Mouse (Mus musculus) kidney, adult 8-10 months (tissue): ENCODE results near the gene Zbed5.
"Not testable (repeated sequence)": the region's sequence is repeated elsewhere in the genome, so short reads cannot be mapped to it uniquely, and the experiment has no call there.

Experiments used
- DNase-seq, 2 experiments: peaks; one replicate each; pipeline ENCODE4 v3.0.0; 2022

Gene Zbed5

DNA sequence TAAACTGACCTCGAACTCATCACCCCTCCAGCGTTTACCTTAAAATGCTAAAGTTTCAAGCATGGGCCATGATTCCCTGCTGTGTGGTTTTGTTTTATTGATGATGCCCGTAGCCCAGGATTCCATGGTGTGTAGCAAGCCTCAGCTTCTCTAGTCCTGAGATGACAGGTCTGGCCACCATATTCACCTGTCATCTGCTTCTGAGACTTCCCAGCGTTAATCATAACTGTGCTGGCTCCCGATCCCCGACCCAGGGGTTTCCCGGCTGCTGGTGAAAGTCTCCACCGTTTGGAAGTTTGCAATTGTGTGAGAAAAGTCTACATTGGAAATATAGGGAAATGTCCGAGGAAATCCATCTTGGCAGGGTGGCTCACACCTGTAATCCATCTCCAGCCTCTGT lies 13.6 kb downstream of the Zbed5 start:
- DNase-seq: no peak

DNA sequence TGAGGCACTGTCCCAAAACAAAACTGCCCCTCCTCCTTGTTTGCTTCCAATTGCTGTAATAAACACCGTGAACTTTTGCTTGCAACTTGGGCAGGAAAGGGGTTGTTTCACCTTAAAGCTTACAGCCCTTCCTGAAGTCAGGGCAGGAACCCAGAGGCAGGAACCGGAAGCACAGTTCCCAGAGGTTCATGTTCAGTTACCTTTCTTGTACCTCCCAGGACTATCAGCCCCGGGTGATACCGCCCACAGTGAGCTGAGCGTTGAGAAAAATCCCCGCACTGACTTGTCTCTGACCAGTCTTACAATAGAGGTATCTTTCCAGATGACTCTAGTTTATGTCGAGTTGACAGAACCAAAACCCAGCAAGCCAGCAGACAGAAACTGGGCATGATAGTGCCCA lies 14.1 kb downstream of the Zbed5 start:
- DNase-seq: no peak

DNA sequence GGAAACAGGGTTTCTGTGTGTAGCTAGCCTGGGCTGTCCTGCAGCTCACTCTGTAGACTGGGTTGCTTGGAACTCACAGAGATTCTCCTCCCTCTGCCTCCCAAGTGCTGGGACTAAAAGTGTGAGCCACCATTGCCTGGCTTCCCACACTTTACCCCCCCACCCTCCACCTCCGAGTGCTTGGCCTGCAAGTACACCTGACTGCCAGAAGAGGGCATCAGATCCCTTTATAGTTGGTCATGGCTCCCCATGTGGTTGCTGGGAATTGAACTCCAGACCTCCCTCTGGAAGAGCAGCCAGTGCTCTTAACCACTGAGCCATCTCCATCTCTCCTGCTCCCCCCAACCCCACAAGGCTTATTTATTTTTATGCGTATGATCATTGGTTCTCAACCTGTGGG lies 18.5 kb downstream of the Zbed5 start:
- no peak for DNase-seq

DNA sequence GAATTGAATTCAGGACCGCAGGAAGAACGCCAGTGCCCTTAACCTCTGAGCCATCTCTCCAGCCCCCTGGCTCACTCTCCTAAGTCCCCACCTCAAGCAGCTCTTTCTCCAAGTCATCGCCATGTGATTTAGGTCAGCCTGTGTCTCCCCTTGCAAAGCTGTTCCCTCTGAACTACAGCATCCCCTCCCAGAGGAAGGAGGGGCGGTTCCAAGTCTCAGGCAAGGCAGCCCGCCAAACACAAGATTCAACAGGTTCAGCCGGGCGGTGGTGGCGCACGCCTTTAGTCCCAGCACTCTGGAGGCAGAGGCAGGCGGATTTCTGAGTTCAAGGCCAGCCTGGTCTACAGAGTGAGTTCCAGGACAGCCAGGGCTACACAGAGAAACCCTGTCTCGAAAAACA lies 20.0 kb downstream of the Zbed5 start:
- not testable (repeated sequence) for DNase-seq

DNA sequence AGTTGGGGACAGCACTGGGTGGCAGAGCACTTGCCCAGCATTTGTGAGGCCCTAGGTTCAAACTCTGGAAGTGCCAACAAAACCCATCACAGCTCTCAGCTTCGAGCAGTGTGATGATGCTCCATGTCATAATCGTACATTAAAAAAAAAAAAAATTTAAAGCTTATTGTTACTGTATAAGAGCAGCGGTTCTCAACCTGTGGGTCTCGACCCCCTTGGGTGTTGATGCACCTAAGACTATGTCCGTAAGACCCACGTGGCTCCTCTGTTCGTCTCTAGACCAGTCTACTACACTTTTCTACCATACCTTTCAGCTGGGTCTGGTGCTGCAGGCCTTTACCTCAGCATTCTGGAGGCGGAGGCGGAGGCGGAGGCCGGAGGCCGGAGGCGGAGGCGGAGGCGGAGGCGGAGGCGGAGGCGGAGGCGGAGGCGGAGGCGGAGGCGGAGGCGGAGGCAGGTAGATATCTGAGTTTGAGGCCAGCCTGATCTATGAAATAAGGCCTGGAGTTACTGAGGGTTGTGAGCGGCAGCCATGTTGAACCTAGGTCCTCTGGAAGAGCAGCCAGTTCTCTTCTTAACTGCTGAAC lies 22.6 kb downstream of the Zbed5 start:
- DNase-seq: no peak

DNA sequence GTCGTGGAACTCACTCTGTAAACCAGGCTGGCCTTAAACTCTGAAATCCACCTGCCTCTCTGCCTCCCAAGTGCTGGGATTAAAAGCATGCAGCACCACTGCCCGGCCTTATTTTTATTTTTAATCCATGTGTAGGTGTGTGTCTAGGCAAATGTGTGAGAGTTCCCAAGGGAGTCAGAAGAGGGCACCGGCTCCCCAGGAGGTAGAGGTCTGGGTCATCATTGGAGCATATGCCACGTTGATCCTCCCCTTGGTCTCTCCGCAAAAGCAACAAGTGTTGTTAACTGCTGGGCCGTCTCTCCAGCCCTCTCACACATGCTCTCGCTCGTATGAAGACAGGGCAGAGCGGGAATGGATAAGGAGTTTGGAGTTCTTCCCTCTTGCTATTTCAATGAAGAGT lies 23.2 kb downstream of the Zbed5 start:
- DNase-seq: no peak

DNA sequence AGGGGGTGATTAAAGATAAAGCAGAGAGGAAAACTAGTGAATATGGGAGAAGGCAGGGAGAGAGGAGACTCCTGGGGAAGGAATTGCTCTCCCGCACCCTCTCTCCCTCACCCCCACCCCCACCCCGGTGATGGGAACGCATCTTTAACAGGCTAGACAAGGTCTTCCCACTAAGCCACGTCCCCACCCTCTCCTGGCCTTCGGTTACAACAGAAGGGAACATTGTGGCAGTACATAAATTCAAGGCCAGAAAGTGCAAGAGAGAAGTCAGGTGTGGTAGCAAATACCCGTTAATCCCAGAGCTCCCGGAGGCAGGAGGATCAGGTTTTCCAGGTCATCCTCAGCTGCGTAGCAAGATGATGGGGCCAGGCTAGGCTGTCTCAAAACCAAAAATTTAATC lies 23.8 kb downstream of the Zbed5 start:
- DNase-seq: no peak

DNA sequence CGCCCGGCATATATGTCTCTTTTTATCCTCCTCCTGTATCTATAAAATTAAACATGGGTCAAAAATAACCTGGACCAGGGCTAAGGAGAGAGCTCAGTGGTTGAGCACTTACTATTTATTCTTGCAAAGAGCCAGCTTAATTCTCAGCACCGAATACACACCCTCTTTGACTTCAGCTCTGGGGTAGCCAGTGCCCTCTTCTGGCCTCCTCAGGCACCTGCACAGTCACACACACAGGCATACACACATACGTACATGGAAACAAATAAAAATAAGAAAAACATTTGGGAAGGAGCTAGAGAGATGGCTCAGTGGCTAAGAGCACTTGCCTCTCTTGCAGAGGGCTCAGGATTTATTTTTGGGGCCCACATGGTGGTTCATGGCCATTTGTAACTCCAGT lies 26.4 kb downstream of the Zbed5 start:
- no peak for DNase-seq

DNA sequence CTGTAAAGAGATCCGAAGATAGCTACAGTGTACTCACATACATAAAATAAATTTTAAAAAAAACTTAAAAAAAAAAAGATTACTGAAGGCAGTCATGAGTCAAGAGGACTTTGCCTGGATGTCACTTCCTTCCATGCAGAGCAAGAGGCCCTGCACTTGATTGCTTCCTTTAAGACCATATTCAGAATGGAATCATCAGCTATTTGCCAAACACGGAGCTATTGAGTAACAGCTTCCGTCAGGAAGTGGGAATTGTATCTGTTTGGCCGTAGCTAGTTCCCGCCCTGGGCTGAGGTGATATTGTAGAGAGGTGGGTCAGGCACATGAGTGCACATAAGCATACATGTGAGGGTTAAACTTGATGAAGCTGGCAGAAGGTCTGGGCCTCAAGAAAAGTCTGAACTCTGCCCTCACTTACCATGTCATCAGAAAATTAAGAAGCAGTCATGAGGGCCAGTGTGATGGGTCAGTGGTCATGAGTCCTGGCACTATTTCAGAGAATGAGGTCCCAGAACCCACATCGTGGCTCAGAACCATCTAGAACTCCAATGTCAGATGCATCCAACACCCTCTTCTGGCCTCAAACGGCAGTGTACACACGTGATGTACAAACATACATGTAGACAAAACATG lies 29.4 kb downstream of the Zbed5 start:
- DNase-seq: peak; percentile 66 to 72

DNA sequence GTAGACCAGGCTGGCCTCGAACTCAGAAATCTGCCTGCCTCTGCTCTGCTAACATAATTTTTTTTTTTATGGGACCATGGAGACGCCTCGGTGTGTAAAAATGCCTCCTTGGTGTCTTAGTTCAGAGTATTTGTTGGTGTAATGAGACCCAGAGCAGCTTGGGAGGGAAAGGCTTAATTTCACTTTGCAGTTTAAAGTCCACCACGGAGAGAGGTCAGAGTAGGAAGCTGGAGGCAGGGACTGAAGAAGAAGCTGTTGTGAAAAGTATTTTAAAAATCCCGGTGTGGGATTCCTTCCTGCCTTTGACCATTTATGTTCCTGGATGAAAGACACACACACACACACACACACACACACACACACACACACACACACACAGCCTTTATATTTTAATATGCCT lies 30.4 kb downstream of the Zbed5 start:
- peak; percentile 26 to 67 for DNase-seq

DNA sequence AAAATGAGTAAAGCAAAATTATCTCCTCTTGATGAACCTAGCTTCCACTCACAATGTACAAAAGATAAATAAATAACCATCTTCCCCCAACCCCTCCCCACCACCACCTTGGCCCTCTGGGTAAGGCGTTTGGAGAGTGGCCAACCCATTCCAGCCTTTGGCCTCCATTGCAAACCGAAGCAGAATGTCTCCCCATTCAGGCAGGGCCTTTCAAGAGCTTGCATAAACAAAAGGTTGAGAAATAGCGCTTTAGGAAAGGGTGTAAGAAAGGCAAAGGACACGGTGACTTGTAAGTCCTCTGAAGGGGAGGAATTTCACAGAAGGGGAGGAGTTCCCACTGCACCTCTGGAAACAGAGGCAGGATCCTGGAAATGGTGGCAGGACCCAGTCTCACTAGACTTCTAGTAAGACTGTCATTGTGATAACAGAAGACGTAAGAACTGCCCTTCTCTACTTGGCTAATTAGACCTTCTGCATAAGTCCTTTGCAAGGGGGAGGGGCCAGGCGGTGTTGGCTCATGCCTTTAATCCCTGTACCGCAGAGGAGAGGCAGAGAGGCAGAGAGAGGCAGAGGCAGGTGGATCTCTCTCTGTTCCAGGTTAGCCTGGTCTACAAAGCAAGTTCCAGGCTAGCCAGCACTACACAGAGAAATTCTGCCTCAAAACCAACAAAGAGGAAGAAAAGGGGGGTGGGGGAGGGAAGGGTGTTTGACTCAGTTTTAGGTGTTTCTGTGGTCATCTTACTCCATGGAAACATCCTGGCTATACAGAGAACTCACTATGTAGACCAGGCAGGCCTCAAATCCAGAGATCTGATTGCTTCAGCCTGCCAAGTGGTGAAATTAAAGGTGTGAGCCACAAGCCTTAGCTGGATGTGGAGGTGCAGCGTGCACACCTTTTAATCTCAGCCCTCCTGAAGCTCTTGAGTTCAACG lies 34.7 kb downstream of the Zbed5 start:
- DNase-seq: peak; percentile 69 to 75

DNA sequence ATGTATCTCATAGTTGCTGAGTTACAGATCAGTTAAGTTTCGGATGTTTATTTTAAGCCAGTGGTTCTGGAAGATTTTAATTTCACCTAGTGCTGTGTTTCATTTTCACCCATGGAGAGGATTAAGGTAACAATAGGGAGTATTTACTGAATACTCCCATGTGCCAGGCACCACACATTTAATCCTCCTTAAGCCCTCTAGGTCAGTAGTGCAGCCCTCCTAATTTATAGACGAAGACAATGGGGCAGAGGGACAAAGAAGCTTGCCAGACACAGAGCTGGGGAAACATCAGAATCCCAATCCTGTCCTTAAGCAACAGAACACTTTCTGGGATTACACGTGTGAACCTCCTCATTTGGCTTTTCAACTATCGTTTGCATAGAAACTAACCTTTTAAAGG lies 41.4 kb downstream of the Zbed5 start:
- DNase-seq: no peak

DNA sequence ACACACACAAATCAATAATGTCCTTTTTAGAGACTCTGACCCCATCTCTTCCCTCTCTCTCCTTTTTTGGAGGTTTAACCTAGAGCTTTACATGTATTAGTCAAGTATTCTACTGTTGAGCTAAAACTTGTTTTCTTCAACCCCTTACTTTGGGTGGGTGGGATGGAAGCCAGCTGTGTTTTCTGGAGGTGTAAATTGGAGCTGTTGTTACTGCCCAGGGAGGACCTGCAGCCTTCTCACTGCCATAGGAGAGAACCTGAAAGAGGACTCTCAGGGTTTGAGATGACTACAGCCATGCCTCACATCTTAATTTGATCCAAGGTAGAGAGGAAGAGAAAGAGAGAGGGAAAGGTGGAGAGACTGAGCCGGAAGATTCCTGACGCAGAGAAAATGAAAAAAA lies 44.8 kb downstream of the Zbed5 start:
- no peak for DNase-seq

DNA sequence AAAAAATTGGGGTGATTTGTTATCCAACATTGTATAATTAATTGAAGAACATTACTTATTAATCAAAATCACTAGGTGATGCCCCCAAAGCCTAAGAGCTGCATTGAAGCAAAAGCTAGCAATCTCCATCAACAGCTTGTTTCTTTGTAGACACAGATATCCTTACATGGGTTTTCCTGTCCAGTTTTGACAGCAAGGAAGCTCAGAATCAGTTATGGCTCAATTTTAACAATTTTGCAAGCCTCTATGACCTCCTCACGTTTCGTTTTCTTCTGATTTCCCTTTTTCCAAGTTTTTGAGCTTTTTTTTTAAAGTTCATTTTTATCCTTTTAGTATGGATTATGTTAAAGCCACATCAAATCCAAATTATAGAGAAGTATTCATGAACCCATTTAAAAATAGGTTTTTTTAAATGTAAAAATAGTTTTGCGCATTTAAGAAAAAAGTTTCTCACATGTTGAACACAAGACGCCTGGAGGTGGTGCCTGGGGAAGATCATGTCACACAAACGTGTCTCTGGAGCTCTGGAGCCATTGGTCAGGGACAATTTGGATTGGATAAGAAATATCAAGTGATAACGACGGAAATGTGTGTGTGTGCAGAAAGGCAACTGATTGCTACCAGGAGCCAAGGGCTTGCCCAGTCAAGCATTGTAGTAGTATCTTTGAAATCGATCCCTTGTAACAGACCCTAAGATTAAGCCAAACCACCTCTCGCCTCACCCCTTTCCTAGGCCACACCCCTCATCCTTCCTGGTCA lies 45.4 kb downstream of the Zbed5 start:
- no peak for DNase-seq

DNA sequence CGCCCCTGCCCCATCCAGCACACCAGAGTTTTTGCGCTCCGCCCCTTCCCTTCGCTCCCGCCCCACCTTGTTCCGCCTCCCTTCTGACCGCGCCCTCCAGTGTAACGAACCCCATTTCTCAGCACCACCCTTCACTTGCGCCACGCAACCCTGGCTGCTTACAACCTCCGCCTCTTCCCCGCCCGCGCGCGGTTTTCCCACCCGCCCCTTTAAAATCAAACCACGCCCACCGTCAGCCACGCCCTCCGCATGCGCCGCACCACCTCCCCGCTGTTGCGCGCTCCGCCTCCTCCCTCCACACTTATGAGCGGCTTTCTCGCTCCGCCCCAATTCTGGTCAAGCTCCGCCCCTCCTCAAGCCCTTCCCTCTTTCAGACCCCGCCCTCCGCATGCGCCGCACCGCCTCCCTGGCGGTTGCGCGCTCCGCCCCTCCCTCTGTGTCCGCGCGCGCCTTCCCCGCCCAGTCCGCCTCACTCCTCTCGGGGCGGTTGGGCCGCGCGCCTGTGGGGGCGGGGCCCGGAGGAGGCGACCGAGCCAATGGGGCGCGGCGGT lies 46.0 kb downstream of the Zbed5 start, which contains the start of gene Vkorc1l1:
TSS of gene Vkorc1l1 (plus strand) at position 476 of the 551 bp plus-strand sequence.
- peak; percentile 98 for DNase-seq

DNA sequence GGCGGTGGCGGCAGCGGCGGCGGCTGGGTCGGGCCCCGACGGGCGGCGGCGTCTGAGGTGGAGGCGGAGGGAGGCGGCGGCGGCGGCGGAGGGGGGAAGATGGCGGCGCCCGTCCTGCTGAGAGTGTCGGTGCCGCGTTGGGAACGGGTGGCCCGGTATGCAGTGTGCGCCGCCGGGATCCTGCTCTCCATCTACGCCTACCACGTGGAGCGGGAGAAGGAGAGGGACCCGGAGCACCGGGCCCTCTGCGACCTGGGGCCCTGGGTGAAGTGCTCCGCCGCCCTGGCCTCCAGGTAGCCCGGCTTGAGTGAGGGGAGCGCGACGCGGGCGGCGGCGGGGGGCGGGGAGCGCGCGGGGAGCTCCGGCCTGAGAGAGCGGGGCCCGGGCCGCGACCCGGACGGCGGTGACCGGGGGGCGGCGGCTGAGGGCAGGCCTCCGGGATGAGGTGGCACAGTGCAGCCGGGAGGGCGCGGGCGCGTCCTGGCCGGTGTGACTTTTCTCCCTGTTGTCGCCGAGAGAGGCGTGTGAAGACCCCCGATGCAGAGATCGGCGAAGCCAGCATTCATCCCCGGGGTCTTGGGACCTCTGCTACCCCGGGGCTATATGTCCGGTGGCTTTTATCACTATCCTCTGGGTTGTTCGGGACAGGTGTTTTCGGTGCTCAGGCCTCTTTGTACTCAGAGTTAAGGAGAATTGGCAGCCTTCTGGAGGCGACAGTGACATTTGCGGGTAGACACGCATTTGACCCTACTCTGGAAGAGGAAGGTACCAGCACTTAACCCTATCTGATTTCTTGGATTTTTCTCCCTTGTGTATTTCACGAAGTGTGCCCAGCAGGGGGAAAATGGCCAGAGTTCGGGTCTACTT lies 46.8 kb downstream of the Zbed5 start:
- peak; percentile 24 to 26 for DNase-seq

DNA sequence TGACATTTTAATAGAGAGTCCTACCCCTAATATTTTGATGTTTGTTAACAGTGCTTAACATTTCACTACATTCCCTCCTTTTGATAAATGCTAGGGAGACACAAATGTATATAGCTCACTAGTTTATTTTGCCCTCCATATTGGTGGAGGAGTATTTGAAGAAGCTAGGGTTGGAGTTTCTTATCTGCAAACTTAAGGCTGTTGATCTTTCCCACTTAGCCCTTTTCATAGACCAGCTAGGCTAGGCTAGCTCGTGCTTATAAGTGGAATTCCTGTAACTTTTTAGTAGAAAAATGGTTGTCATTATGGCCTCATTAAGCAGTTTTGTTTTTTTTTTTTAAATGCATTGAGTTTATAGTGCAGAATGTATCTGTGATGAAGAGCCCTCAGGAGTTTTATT lies 47.9 kb downstream of the Zbed5 start:
- no peak for DNase-seq

DNA sequence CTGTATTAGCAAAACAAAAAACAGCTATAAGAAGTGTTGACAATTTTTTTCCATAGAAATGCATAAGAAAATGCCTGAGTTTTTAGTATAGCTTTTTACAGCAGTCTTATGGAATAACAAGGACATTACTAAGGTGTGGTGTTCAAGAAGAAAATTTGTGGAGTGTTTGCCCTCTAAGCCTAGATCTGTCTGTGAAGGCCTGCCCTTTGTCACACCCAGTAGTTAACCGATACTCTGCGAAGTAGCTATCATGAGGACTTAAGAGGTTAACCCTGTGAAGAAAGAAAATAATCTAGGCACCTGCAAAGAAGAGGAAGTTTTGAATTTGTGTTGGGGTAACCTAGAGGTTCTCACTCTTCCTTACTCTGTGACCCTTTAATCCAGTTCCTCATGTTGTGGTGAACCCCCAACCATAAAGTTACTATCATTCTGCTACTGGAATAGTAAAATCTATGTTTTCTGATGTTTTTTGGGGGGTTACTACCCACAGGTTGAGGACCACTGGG lies 52.1 kb downstream of the Zbed5 start:
- no peak for DNase-seq

DNA sequence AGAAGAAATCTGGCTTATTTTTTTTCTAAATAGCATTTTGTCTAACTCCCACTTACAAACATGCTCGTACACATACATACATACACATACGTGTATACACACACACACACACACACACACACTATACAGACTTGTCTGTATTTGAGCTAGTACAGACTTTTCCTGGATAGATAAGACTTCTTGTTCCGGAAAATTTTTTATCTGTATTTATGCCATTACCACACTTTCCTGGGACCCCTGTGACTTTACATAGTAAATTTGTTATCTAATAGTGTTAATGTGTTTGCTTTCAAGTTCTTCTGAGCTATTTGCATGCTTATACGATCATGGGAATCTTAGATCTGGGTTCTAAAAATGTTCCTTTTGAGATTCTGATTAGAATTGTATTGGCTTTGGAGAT lies 56.6 kb downstream of the Zbed5 start:
- no peak for DNase-seq
